ENCODE assay signal across 13 mouse cellular contexts in the genomic region with DNA sequence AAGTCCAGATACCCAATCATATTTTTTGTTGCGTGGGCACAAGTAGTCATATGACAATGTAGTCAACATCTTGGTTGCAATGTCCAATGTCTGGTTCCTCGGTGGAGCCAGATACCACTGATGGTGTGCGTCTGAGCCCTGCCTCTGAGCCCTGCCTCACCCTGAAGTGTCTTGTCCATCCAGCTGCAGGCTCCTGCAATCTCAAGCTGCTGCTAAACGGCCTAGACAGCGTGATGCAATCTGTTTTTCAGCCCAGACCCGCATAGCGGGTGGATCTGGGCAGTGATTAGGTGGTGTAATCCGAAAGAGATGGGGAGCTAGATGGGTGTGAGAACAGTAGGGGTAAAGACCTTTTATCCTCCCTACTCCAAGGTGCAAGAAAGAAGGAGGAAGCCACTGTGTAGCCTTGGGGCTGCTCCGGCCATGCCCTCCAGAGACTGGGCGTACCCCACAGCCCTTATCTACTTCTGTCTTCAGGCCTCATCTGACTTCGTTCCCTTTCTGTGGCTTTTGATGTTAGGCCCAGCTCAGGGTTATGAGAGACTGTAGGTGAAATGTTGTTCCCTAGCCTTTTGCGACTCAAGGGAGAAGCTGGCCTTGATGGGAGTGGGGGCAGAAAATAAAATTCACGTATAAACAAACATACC.
DNase-seq lines count a peak whose midpoint lies in the region; ATAC-seq and TF ChIP-seq lines count a peak whose summit lies in the region.
"Had no signal": no experiment of that assay in that cellular context is flagged by ENCODE, and none has a peak within 500 bp of the region (broad histone marks: within the 10 kb centered on the region; RNA-seq: fewer than 3 reads in every experiment).

No protein-coding gene starts in this region.

- H3K9me3 ChIP-seq in heart, embryonic 13.5 days, result no peaks in the 10 kb centered on the region
- no peaks in the 10 kb centered on the region for H3K9me3 ChIP-seq in MEL (replicated peaks; ENCODE audit: insufficient read depth, low read length)
- H3K9me3 ChIP-seq in embryonic facial prominence, embryonic 12.5 days, result no peaks in the 10 kb centered on the region
- H3K9me3 ChIP-seq in liver, embryonic 13.5 days (replicated peaks), result no peaks in the 10 kb centered on the region

- TF ChIP-seq POLR2A in MEL (IDR thresholded peaks at IDR 0.05; ENCODE audit: control insufficient read depth in 1 of 2, insufficient read depth in 1 of 2, low read depth in 1 of 2, low read length in 2 of 2, poor library complexity in 1 of 2), result no peak

- H3K27me3 ChIP-seq in heart, embryonic 13.5 days (replicated peaks), result no peaks in the 10 kb centered on the region
- H3K27me3 ChIP-seq in MEL (ENCODE audit: control insufficient read depth in 1 of 2, insufficient read depth in 2 of 2, low read length in 2 of 2), result no peaks in the 10 kb centered on the region
- no peaks in the 10 kb centered on the region for H3K27me3 ChIP-seq in embryonic facial prominence, embryonic 12.5 days
- 0 out of 2 replicates have a peak, but pooled peaks cover 3% of the 10 kb centered on the region for H3K27me3 ChIP-seq in liver, embryonic 13.5 days

- H3K9ac ChIP-seq in heart, embryonic 13.5 days, result 0 out of 2 replicates have a peak overlapping the region, but pooled peaks have one; percentile 37
- H3K9ac ChIP-seq in MEL (ENCODE audit: control insufficient read depth, low read depth, low read length, poor library complexity, severe bottlenecking), result peak overlapping the region; percentile 12
- no peak overlapping the region for H3K9ac ChIP-seq in embryonic facial prominence, embryonic 12.5 days
- H3K9ac ChIP-seq in liver, embryonic 13.5 days, result no peak overlapping the region
- H3K9ac ChIP-seq: lung, embryonic 14.5 days had no signal

- DNase-seq in heart, adult 11 months, result no peak
- DNase-seq in MEL (ENCODE audit: low read depth, low spot score), result peak; percentile 91
- peak; percentile 15 for DNase-seq in liver, embryonic 13.5 days
- no peak for DNase-seq in layer of hippocampus, adult 2 months (ENCODE audit: low spot score in 2 of 2)
- DNase-seq in thymus, postnatal 10 days (ENCODE audit: low spot score in 2 of 2), result no peak
- DNase-seq: gastrocnemius, postnatal 14 days; heart, postnatal 36 days; lung, embryonic 14.5 days; right cerebral cortex, adult 18-20 months had no signal

- no peak overlapping the region for H3K4me3 ChIP-seq in heart, embryonic 13.5 days
- no peak overlapping the region for H3K4me3 ChIP-seq in MEL (ENCODE audit: control insufficient read depth in 1 of 2, insufficient read depth in 1 of 2, low read depth in 2 of 2, low read length in 2 of 2)
- H3K4me3 ChIP-seq in embryonic facial prominence, embryonic 12.5 days, result no peak overlapping the region
- H3K4me3 ChIP-seq in liver, embryonic 13.5 days (replicated peaks), result no peak overlapping the region
- no peak overlapping the region for H3K4me3 ChIP-seq in layer of hippocampus, adult 2 months
- H3K4me3 ChIP-seq: myocyte had no signal

- H3K79me2 ChIP-seq in MEL (ENCODE audit: control insufficient read depth, insufficient read depth, low read length, poor library complexity), result no peaks in the 10 kb centered on the region

- no peak overlapping the region for H3K4me2 ChIP-seq in heart, embryonic 13.5 days
- no peak overlapping the region for H3K4me2 ChIP-seq in embryonic facial prominence, embryonic 12.5 days (replicated peaks)
- no peak overlapping the region for H3K4me2 ChIP-seq in liver, embryonic 13.5 days
- H3K4me2 ChIP-seq: lung, embryonic 14.5 days had no signal

- TF ChIP-seq CTCF in MEL (IDR thresholded peaks at IDR 0.05 in 2 of 3, conservative IDR thresholded peaks at IDR 0.05 in 1 of 3; ENCODE audit: control insufficient read depth in 1 of 3, insufficient read depth in 1 of 3, low read depth in 2 of 3, low read length in 3 of 3, poor library complexity in 1 of 3, severe bottlenecking in 1 of 3), result no peak
- no peak for TF ChIP-seq CTCF in layer of hippocampus, adult 2 months (conservative IDR thresholded peaks at IDR 0.05)

- TF ChIP-seq RAD21 in MEL (IDR thresholded peaks at IDR 0.05; ENCODE audit: low read depth, low read length), result no peak; the same call in 1 of the 2 replicates

- H3K4me1 ChIP-seq in heart, embryonic 13.5 days, result peaks cover 81% of the 10 kb centered on the region
- peaks cover 35 to 51% of the 10 kb centered on the region in 2 experiments for H3K4me1 ChIP-seq in MEL (ENCODE audit: control insufficient read depth in 1 of 2, insufficient read depth in 2 of 2, low read length in 2 of 2)
- H3K4me1 ChIP-seq in embryonic facial prominence, embryonic 12.5 days, result peaks cover 75% of the 10 kb centered on the region
- H3K4me1 ChIP-seq in liver, embryonic 13.5 days (replicated peaks), result peaks cover 45% of the 10 kb centered on the region

- no peak overlapping the region for H3K27ac ChIP-seq in heart, embryonic 13.5 days (replicated peaks)
- H3K27ac ChIP-seq in MEL (ENCODE audit: control insufficient read depth, low read depth, low read length), result peak overlapping the region; percentile 40
- H3K27ac ChIP-seq in embryonic facial prominence, embryonic 12.5 days, result peak overlapping the region; percentile 14; the same call in 1 of the 2 replicates
- no peak overlapping the region for H3K27ac ChIP-seq in liver, embryonic 13.5 days
- H3K27ac ChIP-seq in layer of hippocampus, adult 2 months, result no peak overlapping the region

- TF ChIP-seq EP300 in MEL (IDR thresholded peaks at IDR 0.05; ENCODE audit: low read depth in 1 of 2, low read length in 2 of 2), result peak; percentile 87 to 94

- 0 out of 2 replicates have a peak, but pooled peaks cover 2% of the 10 kb centered on the region for H3K36me3 ChIP-seq in heart, embryonic 13.5 days
- H3K36me3 ChIP-seq in MEL (ENCODE audit: control insufficient read depth in 1 of 2, insufficient read depth in 2 of 2, low read length in 2 of 2), result peaks cover 0 to 45% of the 10 kb centered on the region in 2 experiments; a peak in 2 of 4 replicates
- no peaks in the 10 kb centered on the region for H3K36me3 ChIP-seq in embryonic facial prominence, embryonic 12.5 days
- no peaks in the 10 kb centered on the region for H3K36me3 ChIP-seq in liver, embryonic 13.5 days

- no peak for ATAC-seq in heart, embryonic 13.5 days (ENCODE audit: extremely low read depth, insufficient number of reproducible peaks, low FRiP score, low TSS enrichment)
- no peak for ATAC-seq in embryonic facial prominence, embryonic 12.5 days (ENCODE audit: insufficient number of reproducible peaks, insufficient read depth, low FRiP score, low TSS enrichment)
- peak; percentile 87 for ATAC-seq in liver, embryonic 13.5 days (ENCODE audit: low read depth)
- ATAC-seq in frontal cortex, adult (ENCODE audit: low TSS enrichment), result no peak

- WGBS in heart, embryonic 13.5 days, result 60% methylated on average over 13 of the region's 13 CpGs
- 82% methylated on average over 13 of the region's 13 CpGs for WGBS in embryonic facial prominence, embryonic 12.5 days
- 36% methylated on average over 13 of the region's 13 CpGs for WGBS in liver, embryonic 13.5 days (ENCODE audit: insufficient replicate concordance)

TF ChIP-seq in MEL, 35 proteins besides CTCF, POLR2A, EP300 and RAD21:
- TF ChIP-seq NRF1 (IDR thresholded peaks at IDR 0.05; ENCODE audit: insufficient read depth, low read depth, low read length, poor library complexity, severe bottlenecking) (0 out of 2 replicates have a peak, but pooled peaks have one; percentile 23), MXI1 (IDR thresholded peaks at IDR 0.05; ENCODE audit: low read depth, low read length) (peak; percentile 72), BHLHE40 (IDR thresholded peaks at IDR 0.05; ENCODE audit: borderline replicate concordance, low read depth, low read length) (peak; percentile 60; the same call in 1 of the 2 replicates), HCFC1 (IDR thresholded peaks at IDR 0.05; ENCODE audit: low read depth, low read length) (peak; percentile 66; the same call in 1 of the 2 replicates), POLR2AphosphoS5 (IDR thresholded peaks at IDR 0.05; ENCODE audit: borderline replicate concordance, low read depth, low read length) (no peak), MAFK (IDR thresholded peaks at IDR 0.05; ENCODE audit: borderline replicate concordance, low read depth, low read length) (no peak), ELF1 (IDR thresholded peaks at IDR 0.05; ENCODE audit: low read depth, low read length) (0 out of 2 replicates have a peak, but pooled peaks have one; percentile 20), GATA1 (IDR thresholded peaks at IDR 0.05; ENCODE audit: low read depth, low read length) (peak; percentile 93), MYB (IDR thresholded peaks at IDR 0.05; ENCODE audit: low read depth, low read length) (no peak), TBP (IDR thresholded peaks at IDR 0.05; ENCODE audit: low read depth, low read length) (0 out of 2 replicates have a peak, but pooled peaks have one; percentile 37), UBTF (IDR thresholded peaks at IDR 0.05; ENCODE audit: borderline replicate concordance, insufficient read depth, low read depth, low read length) (0 out of 2 replicates have a peak, but pooled peaks have one; percentile 72), SMC3 (IDR thresholded peaks at IDR 0.05; ENCODE audit: low read depth, low read length) (no peak), ETS1 (IDR thresholded peaks at IDR 0.05; ENCODE audit: low read depth, low read length) (peak; percentile 80), RCOR1 (IDR thresholded peaks at IDR 0.05; ENCODE audit: low read depth, low read length) (peak; percentile 96), MAZ (IDR thresholded peaks at IDR 0.05; ENCODE audit: low read depth, low read length) (peak; percentile 86), USF1 (IDR thresholded peaks at IDR 0.05; ENCODE audit: low read depth, low read length) (0 out of 2 replicates have a peak, but pooled peaks have one; percentile 7), MYC (IDR thresholded peaks at IDR 0.05; ENCODE audit: low read depth, low read length) (peak; percentile 68), ZNF384 (IDR thresholded peaks at IDR 0.05; ENCODE audit: low read depth, low read length) (no peak), JUND (IDR thresholded peaks at IDR 0.05; ENCODE audit: low read depth, low read length) (no peak), TCF12 (IDR thresholded peaks at IDR 0.05; ENCODE audit: low read depth, low read length) (peak; percentile 81), TAL1 (IDR thresholded peaks at IDR 0.05; ENCODE audit: low read length) (no peak; the same call in 1 of the 2 replicates), SIN3A (IDR thresholded peaks at IDR 0.05; ENCODE audit: low read length) (peak; percentile 70)

Comparison
In these comparisons a context has a peak if more than half of its experiments do, and no peak if none do; other contexts are left out.
1. H3K27ac ChIP-seq: peak in MEL (single experiment) and embryonic facial prominence, embryonic 12.5 days (single experiment); none in heart, embryonic 13.5 days (single experiment), liver, embryonic 13.5 days (single experiment) and layer of hippocampus, adult 2 months (single experiment).
2. H3K9ac ChIP-seq: peak in heart, embryonic 13.5 days (single experiment) and MEL (single experiment); none in embryonic facial prominence, embryonic 12.5 days (single experiment) and liver, embryonic 13.5 days (single experiment).
3. DNase-seq: peak in MEL (single experiment) and liver, embryonic 13.5 days (single experiment); none in heart, adult 11 months (single experiment), layer of hippocampus, adult 2 months (0 of 2) and thymus, postnatal 10 days (0 of 2).